Mouse (Mus musculus) cerebellum, adult 2 months (tissue): ENCODE results near the gene Cib3.

Source experiments
- CTCF ChIP-seq: fragments of 200-500 bp; IDR thresholded peaks from 2 replicates; pipeline ENCODE4 v1.5.1; 2011; ENCODE audit warnings: low read depth, mild to moderate bottlenecking, control low read depth, low read length, moderate library complexity, borderline replicate concordance; ENCODE audit not compliant: insufficient read depth
- POLR2A ChIP-seq: fragments of 200-500 bp; IDR thresholded peaks from 2 replicates; pipeline ENCODE4 v1.6.1; 2011; ENCODE audit warnings: low read length, control low read depth, borderline replicate concordance; ENCODE audit not compliant: insufficient read depth

DNA sequence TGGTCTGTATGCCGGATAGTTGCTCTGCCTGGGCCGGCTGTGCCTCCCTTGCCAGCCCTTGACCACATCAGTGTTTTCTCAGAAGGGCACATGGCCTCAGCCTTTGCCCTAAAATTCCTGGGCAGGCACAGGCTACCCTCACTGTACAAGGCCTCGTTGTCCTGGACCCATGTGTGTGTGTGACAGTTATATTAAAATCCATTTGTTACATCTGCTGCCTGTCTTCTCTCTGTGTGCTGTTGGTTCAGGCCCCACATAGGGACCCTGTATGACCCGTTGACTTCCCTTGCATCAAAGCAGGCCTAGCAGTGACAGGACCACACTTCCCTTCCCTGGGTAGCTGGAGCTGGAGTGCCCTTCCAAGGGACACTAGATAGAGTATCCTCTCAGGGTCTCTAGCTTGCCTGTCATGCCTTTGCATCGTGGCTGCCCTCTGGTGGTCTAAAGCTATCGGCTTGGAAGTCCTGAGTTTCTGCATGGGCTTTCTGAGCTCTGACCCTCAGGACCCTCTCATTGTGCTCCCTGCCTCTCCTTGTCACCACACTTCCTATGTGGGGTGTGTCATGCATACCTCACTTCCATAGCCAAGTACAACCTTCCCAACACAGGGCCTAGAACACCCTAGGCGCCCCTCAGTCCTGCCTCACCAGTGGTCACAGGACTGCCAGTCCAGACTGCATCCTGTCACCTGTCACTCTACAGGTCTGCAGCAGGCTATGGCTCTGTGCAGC lies 44.7 kb upstream of the Cib3 start:
- no peak for TF ChIP-seq POLR2A
- no peak for TF ChIP-seq CTCF
